Mouse (Mus musculus): ENCODE results near the gene Gal. TPM values are rescaled to one million over a fixed set of nuclear protein-coding genes. Genes with fewer than 3 reads are reported as not detected.

Gal gene
- under 1 TPM in 1 of 2 experiments, not detected in 1; 0.56 TPM for total RNA-seq (2021)
- long read RNA-seq, experiment 1, partial matches to known transcripts: 0 of 1 reads
- long read RNA-seq, experiment 1, other reads (novel, unspliced or antisense): 0 of 1 reads
- long read RNA-seq, experiment 2: 0 reads

GRCm38 (mm10) chr19:3414268-3414733 lies at the start of gene Gal:
TSS of gene Gal (minus strand) at chr19:3414544.
- no peak for TF ChIP-seq CTCF (IDR thresholded peaks at IDR 0.05)
- DNase-seq (ENCODE audit: extremely low spot score in 1 of 2, low spot score in 2 of 2): peak in 1 of 2 experiments; percentile 24
- Histone ChIP-seq H3K4me3 (0 out of 2 replicates have a peak within 1 kb of the TSS, but pooled peaks have one; percentile 7), H3K27ac (no peak within 1 kb of the TSS)
- intact Hi-C loops (cut with DNase I): no loop called here

DNA sequence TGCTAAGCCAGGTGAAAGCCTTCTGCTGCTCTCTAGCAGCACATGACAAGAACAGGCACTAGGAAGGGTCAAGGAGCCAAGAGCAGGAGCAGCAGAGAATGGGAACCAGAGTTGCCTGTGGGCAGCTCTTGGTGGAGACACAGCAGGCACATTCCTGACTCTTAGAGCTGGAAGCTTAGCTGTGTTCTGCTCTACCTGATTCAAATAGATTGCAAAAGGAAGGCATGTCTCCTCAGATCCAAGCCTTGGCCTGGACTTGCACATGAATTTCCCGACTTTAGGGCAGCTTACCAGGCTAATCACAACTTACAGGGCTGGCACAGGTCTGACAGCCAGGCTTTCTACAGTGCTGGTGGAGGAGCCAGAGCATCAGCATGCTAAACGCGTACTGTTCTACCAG lies 45.6 kb upstream of the Gal start:
- Histone ChIP-seq H3K4me3 (no peak overlapping the region), H3K27ac (no peak overlapping the region)
- intact Hi-C loops (cut with DNase I): no loop called here
- DNase-seq (ENCODE audit: extremely low spot score in 1 of 2, low spot score in 2 of 2): no peak
- TF ChIP-seq CTCF (IDR thresholded peaks at IDR 0.05): no peak

GRCm38 (mm10) chr19:3458331-3459099 lies 44.2 kb upstream of the Gal start:
- Histone ChIP-seq H3K27ac (no peak overlapping the region), H3K4me3 (no peak overlapping the region)
- intact Hi-C loops (cut with DNase I): no loop called here
- no peak for TF ChIP-seq CTCF (IDR thresholded peaks at IDR 0.05)
- DNase-seq (ENCODE audit: extremely low spot score in 1 of 2, low spot score in 2 of 2): no peak

DNA sequence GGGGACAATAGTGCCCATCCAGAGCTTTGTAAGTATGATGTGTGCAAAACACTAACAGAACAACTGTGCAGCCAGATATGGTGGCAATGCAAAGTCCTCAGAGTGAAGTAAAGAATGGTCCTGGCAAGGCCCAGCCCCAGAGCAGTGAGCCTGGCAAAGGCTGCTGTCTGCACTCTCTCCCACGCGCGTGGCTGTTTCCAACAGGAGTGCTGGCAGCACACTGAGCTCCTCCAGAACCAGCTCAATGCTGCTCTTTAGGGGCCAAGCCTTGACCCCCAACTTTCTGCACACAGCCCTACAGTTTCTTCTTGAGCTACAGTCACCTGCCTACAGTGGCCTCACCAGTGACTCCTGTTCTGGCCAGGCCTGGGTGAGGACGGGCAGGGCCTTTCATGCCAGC lies 43.4 kb upstream of the Gal start:
- intact Hi-C loops (cut with DNase I): no loop called here
- Histone ChIP-seq H3K27ac (no peak overlapping the region), H3K4me3 (no peak overlapping the region)
- no peak for DNase-seq (ENCODE audit: extremely low spot score in 1 of 2, low spot score in 2 of 2)
- TF ChIP-seq CTCF (IDR thresholded peaks at IDR 0.05): no peak

GRCm38 (mm10) chr19:3451649-3452048 lies 37.3 kb upstream of the Gal start:
- intact Hi-C loops (cut with DNase I): loop anchor here (1.0 kb wide), 2 partner anchors 62 to 159 kb away; no protein-coding TSS in a partner anchor
- no peak for TF ChIP-seq CTCF (IDR thresholded peaks at IDR 0.05)
- Histone ChIP-seq H3K4me3 (no peak overlapping the region), H3K27ac (no peak overlapping the region)
- DNase-seq (ENCODE audit: extremely low spot score in 1 of 2, low spot score in 2 of 2): no peak

- peak; percentile 94 for TF ChIP-seq CTCF (IDR thresholded peaks at IDR 0.05)
- DNase-seq (ENCODE audit: extremely low spot score in 1 of 2, low spot score in 2 of 2): peak; percentile 68 to 69
- intact Hi-C loops (cut with DNase I): loop anchor here (1.0 kb wide), 2 partner anchors 62 to 159 kb away; no protein-coding TSS in a partner anchor
- H3K4me3 ChIP-seq: no peak overlapping the region
- H3K27ac ChIP-seq: no peak overlapping the region
These were observed 36.8 kb upstream of the Gal start for GRCm38 (mm10) chr19:3451170-3451569.

DNA sequence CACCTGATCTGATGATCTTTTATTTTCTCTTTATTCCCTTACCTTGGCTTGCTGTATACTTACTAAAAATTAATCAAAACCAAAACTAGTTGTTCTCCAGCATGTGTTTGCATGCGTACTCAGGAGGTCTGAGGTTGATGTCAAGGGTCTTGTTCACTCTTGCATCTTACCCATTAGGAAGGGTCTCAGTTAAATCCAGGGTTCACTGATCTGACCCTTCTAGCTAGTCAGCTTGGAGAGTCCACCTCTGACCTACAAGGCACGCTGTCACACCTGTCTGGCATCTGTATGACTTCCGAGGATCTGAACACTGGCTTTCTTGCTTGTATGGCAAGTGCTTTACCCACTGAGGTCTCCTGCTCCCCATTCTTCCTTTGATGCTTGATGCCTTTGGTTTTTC lies 36.4 kb upstream of the Gal start:
- intact Hi-C loops (cut with DNase I): loop anchor here (1.0 kb wide), 2 partner anchors 61 to 158 kb away; no protein-coding TSS in a partner anchor
- H3K27ac ChIP-seq: no peak overlapping the region
- DNase-seq (ENCODE audit: extremely low spot score in 1 of 2, low spot score in 2 of 2): no peak
- TF ChIP-seq CTCF (IDR thresholded peaks at IDR 0.05): no peak
- H3K4me3 ChIP-seq: no peak overlapping the region

GRCm38 (mm10) chr19:3449248-3449647 lies 34.9 kb upstream of the Gal start:
- DNase-seq (ENCODE audit: extremely low spot score in 1 of 2, low spot score in 2 of 2): no peak
- Histone ChIP-seq H3K4me3 (no peak overlapping the region), H3K27ac (no peak overlapping the region)
- TF ChIP-seq CTCF (IDR thresholded peaks at IDR 0.05): no peak
- intact Hi-C loops (cut with DNase I): no loop called here

GRCm38 (mm10) chr19:3447348-3447747 lies 33.0 kb upstream of the Gal start:
- no peak; the same call in 1 of the 2 replicates for TF ChIP-seq CTCF (IDR thresholded peaks at IDR 0.05)
- H3K27ac ChIP-seq: no peak overlapping the region
- no peak for DNase-seq (ENCODE audit: extremely low spot score in 1 of 2, low spot score in 2 of 2)
- intact Hi-C loops (cut with DNase I): no loop called here
- no peak overlapping the region for H3K4me3 ChIP-seq

- H3K27ac ChIP-seq: no peak overlapping the region
- no peak for DNase-seq (ENCODE audit: extremely low spot score in 1 of 2, low spot score in 2 of 2)
- H3K4me3 ChIP-seq: no peak overlapping the region
- no peak for TF ChIP-seq CTCF (IDR thresholded peaks at IDR 0.05)
- intact Hi-C loops (cut with DNase I): no loop called here
These were observed 26.7 kb upstream of the Gal start for GRCm38 (mm10) chr19:3441092-3441491.

DNA sequence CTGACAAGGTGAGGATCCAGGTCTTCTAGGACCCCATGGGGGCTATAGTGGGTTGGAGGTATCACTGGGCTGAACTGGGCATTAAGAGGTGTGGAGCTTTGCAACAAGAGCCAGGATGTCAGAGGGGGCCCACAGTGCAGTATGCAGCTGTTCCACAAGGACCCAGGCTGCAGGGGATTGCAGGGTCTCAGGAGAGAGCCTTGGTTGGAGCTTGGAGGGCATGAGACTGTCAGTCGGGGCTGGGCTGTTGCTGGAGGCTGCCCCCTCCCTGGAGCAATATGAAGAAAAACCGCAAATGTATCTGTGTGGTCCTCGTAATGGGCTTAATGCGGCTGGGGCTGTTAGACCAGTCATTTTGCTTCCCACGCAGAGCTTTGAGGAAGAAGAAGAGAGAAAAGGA lies 26.3 kb upstream of the Gal start:
- intact Hi-C loops (cut with DNase I): no loop called here
- H3K4me3 ChIP-seq: no peak overlapping the region
- no peak for TF ChIP-seq CTCF (IDR thresholded peaks at IDR 0.05)
- no peak overlapping the region for H3K27ac ChIP-seq
- DNase-seq (ENCODE audit: extremely low spot score in 1 of 2, low spot score in 2 of 2): no peak

DNA sequence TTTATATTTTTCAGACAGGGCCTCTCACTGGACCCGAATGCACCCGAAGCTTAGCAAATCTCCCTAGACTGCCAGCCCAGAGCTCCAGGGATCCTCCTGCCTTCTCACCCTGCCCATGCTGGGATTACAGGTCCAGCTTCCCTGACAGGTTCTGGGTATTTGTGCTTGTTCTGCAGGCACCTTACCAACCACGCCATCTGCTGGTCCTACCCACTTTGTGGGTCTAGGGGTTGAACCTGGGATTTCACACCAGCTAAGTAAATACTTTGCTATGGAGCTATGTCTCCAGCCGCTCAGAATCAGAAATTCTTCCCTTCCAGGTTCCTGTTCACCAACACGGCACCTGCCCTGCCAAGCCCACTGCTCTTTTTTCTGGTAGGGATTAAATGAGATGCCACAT lies 23.6 kb upstream of the Gal start:
- DNase-seq (ENCODE audit: extremely low spot score in 1 of 2, low spot score in 2 of 2): no peak
- TF ChIP-seq CTCF (IDR thresholded peaks at IDR 0.05): peak; percentile 30
- intact Hi-C loops (cut with DNase I): loop anchor here (5.0 kb wide), 1 partner anchor 46 kb away; no protein-coding TSS in a partner anchor
- Histone ChIP-seq H3K27ac (no peak overlapping the region), H3K4me3 (no peak overlapping the region)

All from left cerebral cortex, adult 2 months (tissue).